Mouse (Mus musculus): Measurements from ENCODE around the gene Itgb3. TPM values are rescaled to one million over a fixed set of nuclear protein-coding genes. Genes with fewer than 3 reads are reported as not detected.

Gene Itgb3
- total and polyA plus RNA-seq, 2 experiments from 2014 or later = 1.0 to 1.7 TPM

- H3K27me3 ChIP-seq (ENCODE audit: insufficient read depth, low read length) = no peaks in the 10 kb centered on the region
- peak overlapping the region; percentile 89 for H3K4me2 ChIP-seq (ENCODE audit: low read depth, low read length)
- DNase-seq (ENCODE audit: low spot score) (no peak), ATAC-seq (peak; percentile 60; the same call in 1 of the 2 replicates)
- H3K4me3 ChIP-seq (ENCODE audit: low read length) = peak overlapping the region; percentile 54
- WGBS = 3% methylated on average over 23 of the region's 23 CpGs
- H3K4me1 ChIP-seq (ENCODE audit: insufficient read depth, low read length) = no peaks in the 10 kb centered on the region
- no peaks in the 10 kb centered on the region for H3K9me3 ChIP-seq (ENCODE audit: low read length)
- H3K9ac ChIP-seq (replicated peaks; ENCODE audit: low read length) = peak overlapping the region; percentile 50
- no peaks in the 10 kb centered on the region for H3K36me3 ChIP-seq (ENCODE audit: insufficient read depth, low read length)
- H3K27ac ChIP-seq = no peak overlapping the region
- no peak for TF ChIP-seq CTCF (IDR thresholded peaks at IDR 0.05; ENCODE audit: low read depth)
Measured at GRCm38 (mm10) chr11:104608249-104608920, 585 bp downstream of the Itgb3 start.

- ATAC-seq (no peak), DNase-seq (ENCODE audit: low spot score) (no peak)
- no peaks in the 10 kb centered on the region for H3K4me1 ChIP-seq (ENCODE audit: insufficient read depth, low read length)
- no peak overlapping the region for H3K4me2 ChIP-seq (ENCODE audit: low read depth, low read length)
- no peak overlapping the region for H3K9ac ChIP-seq (replicated peaks; ENCODE audit: low read length)
- H3K36me3 ChIP-seq (ENCODE audit: insufficient read depth, low read length) = no peaks in the 10 kb centered on the region
- no peak overlapping the region for H3K4me3 ChIP-seq (ENCODE audit: low read length)
- no peaks in the 10 kb centered on the region for H3K27me3 ChIP-seq (ENCODE audit: insufficient read depth, low read length)
- H3K9me3 ChIP-seq (ENCODE audit: low read length) = no peaks in the 10 kb centered on the region
- no peak for TF ChIP-seq CTCF (IDR thresholded peaks at IDR 0.05; ENCODE audit: low read depth)
- WGBS = 77% methylated on average over 6 of the region's 6 CpGs
- no peak overlapping the region for H3K27ac ChIP-seq
Measured at GRCm38 (mm10) chr11:104609033-104609684, 1.4 kb downstream of the Itgb3 start.

- DNase-seq (ENCODE audit: low spot score) = no peak
- Histone ChIP-seq H3K9ac (replicated peaks; ENCODE audit: low read length) (no peak overlapping the region), H3K27ac (no peak overlapping the region), H3K36me3 (ENCODE audit: insufficient read depth, low read length) (no peaks in the 10 kb centered on the region), H3K4me1 (ENCODE audit: insufficient read depth, low read length) (no peaks in the 10 kb centered on the region), H3K4me3 (ENCODE audit: low read length) (no peak overlapping the region), H3K4me2 (ENCODE audit: low read depth, low read length) (no peak overlapping the region), H3K9me3 (ENCODE audit: low read length) (no peaks in the 10 kb centered on the region), H3K27me3 (ENCODE audit: insufficient read depth, low read length) (no peaks in the 10 kb centered on the region)
- ATAC-seq = no peak
- whole genome bisulfite sequencing = 56% methylated on average over 4 of the region's 4 CpGs
- no peak for TF ChIP-seq CTCF (IDR thresholded peaks at IDR 0.05; ENCODE audit: low read depth)
Measured at GRCm38 (mm10) chr11:104609733-104610132, 1.9 kb downstream of the Itgb3 start.

- DNase-seq (ENCODE audit: low spot score) = no peak
- Histone ChIP-seq H3K27ac (no peak overlapping the region), H3K27me3 (ENCODE audit: insufficient read depth, low read length) (no peaks in the 10 kb centered on the region), H3K4me2 (ENCODE audit: low read depth, low read length) (no peak overlapping the region), H3K4me1 (ENCODE audit: insufficient read depth, low read length) (no peaks in the 10 kb centered on the region), H3K36me3 (ENCODE audit: insufficient read depth, low read length) (no peaks in the 10 kb centered on the region), H3K9me3 (ENCODE audit: low read length) (no peaks in the 10 kb centered on the region), H3K9ac (replicated peaks; ENCODE audit: low read length) (no peak overlapping the region), H3K4me3 (ENCODE audit: low read length) (no peak overlapping the region)
- ATAC-seq = no peak
- no peak for TF ChIP-seq CTCF (IDR thresholded peaks at IDR 0.05; ENCODE audit: low read depth)
- WGBS = 43% methylated on average over 4 of the region's 4 CpGs
Measured at GRCm38 (mm10) chr11:104611579-104612151, 3.9 kb downstream of the Itgb3 start.

GRCm38 (mm10) chr11:104613551-104613950, 5.8 kb downstream of the Itgb3 start:
- H3K4me1 ChIP-seq (ENCODE audit: insufficient read depth, low read length) = no peaks in the 10 kb centered on the region
- no peak for DNase-seq (ENCODE audit: low spot score)
- no peaks in the 10 kb centered on the region for H3K27me3 ChIP-seq (ENCODE audit: insufficient read depth, low read length)
- WGBS = 82% methylated on average over 10 of the region's 10 CpGs
- no peak overlapping the region for H3K4me2 ChIP-seq (ENCODE audit: low read depth, low read length)
- no peak for ATAC-seq
- no peak overlapping the region for H3K9ac ChIP-seq (replicated peaks; ENCODE audit: low read length)
- TF ChIP-seq CTCF (IDR thresholded peaks at IDR 0.05; ENCODE audit: low read depth) = no peak
- H3K27ac ChIP-seq = no peak overlapping the region
- H3K4me3 ChIP-seq (ENCODE audit: low read length) = no peak overlapping the region
- H3K9me3 ChIP-seq (ENCODE audit: low read length) = no peaks in the 10 kb centered on the region
- H3K36me3 ChIP-seq (ENCODE audit: insufficient read depth, low read length) = no peaks in the 10 kb centered on the region

GRCm38 (mm10) chr11:104614130-104614529, 6.3 kb downstream of the Itgb3 start:
- no peak overlapping the region for H3K4me2 ChIP-seq (ENCODE audit: low read depth, low read length)
- no peaks in the 10 kb centered on the region for H3K4me1 ChIP-seq (ENCODE audit: insufficient read depth, low read length)
- no peaks in the 10 kb centered on the region for H3K36me3 ChIP-seq (ENCODE audit: insufficient read depth, low read length)
- 83% methylated on average over 2 of the region's 2 CpGs for WGBS
- no peak overlapping the region for H3K9ac ChIP-seq (replicated peaks; ENCODE audit: low read length)
- no peak for ATAC-seq
- no peaks in the 10 kb centered on the region for H3K9me3 ChIP-seq (ENCODE audit: low read length)
- no peak for TF ChIP-seq CTCF (IDR thresholded peaks at IDR 0.05; ENCODE audit: low read depth)
- H3K27ac ChIP-seq = no peak overlapping the region
- no peak for DNase-seq (ENCODE audit: low spot score)
- H3K4me3 ChIP-seq (ENCODE audit: low read length) = no peak overlapping the region
- no peaks in the 10 kb centered on the region for H3K27me3 ChIP-seq (ENCODE audit: insufficient read depth, low read length)

- H3K27me3 ChIP-seq (ENCODE audit: insufficient read depth, low read length) = no peaks in the 10 kb centered on the region
- H3K9me3 ChIP-seq (ENCODE audit: low read length) = no peaks in the 10 kb centered on the region
- H3K4me3 ChIP-seq (ENCODE audit: low read length) = no peak overlapping the region
- H3K4me1 ChIP-seq (ENCODE audit: insufficient read depth, low read length) = no peaks in the 10 kb centered on the region
- ATAC-seq (no peak), DNase-seq (ENCODE audit: low spot score) (no peak)
- H3K36me3 ChIP-seq (ENCODE audit: insufficient read depth, low read length) = no peaks in the 10 kb centered on the region
- no peak overlapping the region for H3K4me2 ChIP-seq (ENCODE audit: low read depth, low read length)
- WGBS = 85% methylated on average over 5 of the region's 5 CpGs
- no peak overlapping the region for H3K9ac ChIP-seq (replicated peaks; ENCODE audit: low read length)
- TF ChIP-seq CTCF (IDR thresholded peaks at IDR 0.05; ENCODE audit: low read depth) = no peak
- H3K27ac ChIP-seq = no peak overlapping the region
Measured at GRCm38 (mm10) chr11:104616182-104616581, 8.4 kb downstream of the Itgb3 start.
